Mouse (Mus musculus): ENCODE data around the gene Prim1. TPM values are rescaled to one million over a fixed set of nuclear protein-coding genes. Genes with fewer than 3 reads are reported as not detected.
A peak's percentile ranks its signal among the peaks of the same experiment; 100 is the strongest.
"Not testable (repeated sequence)": the region's sequence is repeated elsewhere in the genome, so short reads cannot be mapped to it uniquely, and the experiment has no call there.

The Prim1 gene
- total RNA-seq, 2 experiments from 2014 or later, result 8.2 to 9.6 TPM

- peak; percentile 85 to 89 for DNase-seq
- intact Hi-C loops (cut with DNase I), result no loop called here
Measured at GRCm38 (mm10) chr10:128036746-128037425, 21.9 kb downstream of the Prim1 start.

DNA sequence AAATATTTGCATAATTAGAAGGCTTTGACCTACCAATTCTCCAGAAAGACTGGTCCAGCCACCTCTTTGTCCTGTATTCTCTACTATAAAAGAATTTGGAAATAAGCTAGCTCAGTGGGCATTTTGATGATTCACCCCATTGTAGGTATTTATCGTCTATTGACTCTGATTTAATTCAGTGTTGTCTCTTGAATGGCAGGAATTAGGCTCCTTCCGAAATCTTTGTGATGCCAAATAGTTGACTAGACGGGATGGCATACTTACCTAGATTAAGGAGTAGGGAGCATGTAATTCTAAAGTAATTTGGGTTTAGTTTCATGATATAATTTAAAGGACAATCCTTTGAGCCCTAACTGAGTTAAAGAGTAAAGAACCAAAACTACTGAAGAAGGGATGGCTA lies 23.0 kb downstream of the Prim1 start:
- intact Hi-C loops (cut with DNase I), result loop anchor here (2.0 kb wide), 1 partner anchor 47 kb away; no protein-coding TSS in a partner anchor
- DNase-seq, result no peak

DNA sequence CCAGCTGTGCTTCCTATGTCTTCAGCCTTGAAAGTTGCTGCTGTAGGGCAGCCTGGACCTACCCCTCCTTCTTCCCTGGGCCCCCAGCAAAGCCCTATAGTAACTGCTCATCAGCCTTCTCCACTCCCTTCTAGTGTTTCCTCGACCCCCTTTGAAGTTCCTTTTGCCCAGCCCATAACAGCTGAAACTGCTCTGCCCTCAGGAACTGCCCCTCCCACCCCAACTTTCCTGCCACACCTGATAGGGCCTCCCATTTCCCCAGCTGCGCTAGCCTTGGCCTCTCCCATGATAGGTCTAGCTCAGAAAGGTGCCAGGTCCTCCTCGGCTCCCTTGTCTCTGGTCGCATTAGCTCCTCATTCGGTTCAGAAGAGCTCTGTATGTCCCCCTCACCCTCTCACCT lies 24.2 kb downstream of the Prim1 start:
- intact Hi-C loops (cut with DNase I), result loop anchor here (2.0 kb wide), 1 partner anchor 46 kb away; no protein-coding TSS in a partner anchor
- DNase-seq, result no peak

GRCm38 (mm10) chr10:128039858-128040257 lies 24.9 kb downstream of the Prim1 start:
- intact Hi-C loops (cut with DNase I), result loop anchor here (2.0 kb wide), 2 partner anchors 15 to 45 kb away; no protein-coding TSS in a partner anchor
- DNase-seq, result no peak

DNA sequence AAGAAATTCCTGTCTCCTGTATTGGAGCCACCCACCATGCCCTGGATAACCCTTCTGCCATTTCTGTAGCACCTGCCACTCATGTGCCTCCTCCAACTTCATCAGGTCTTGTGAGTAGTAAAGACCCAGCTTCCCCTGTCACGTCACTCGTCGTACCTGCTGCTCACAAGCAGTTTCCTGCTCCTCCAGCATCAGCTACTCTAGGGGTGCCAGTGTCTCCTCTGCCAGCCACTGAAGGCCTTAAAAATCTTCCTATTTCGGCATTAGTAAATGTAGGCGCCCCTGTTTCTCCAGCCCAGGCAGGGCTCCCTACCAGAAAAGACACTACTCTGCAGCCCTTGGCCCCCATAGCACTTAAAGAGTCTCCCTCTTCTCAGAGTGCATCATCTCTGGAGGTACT lies 25.3 kb downstream of the Prim1 start:
- no peak for DNase-seq
- intact Hi-C loops (cut with DNase I), result loop anchor here (2.0 kb wide), 1 partner anchor 15 kb away; no protein-coding TSS in a partner anchor

DNA sequence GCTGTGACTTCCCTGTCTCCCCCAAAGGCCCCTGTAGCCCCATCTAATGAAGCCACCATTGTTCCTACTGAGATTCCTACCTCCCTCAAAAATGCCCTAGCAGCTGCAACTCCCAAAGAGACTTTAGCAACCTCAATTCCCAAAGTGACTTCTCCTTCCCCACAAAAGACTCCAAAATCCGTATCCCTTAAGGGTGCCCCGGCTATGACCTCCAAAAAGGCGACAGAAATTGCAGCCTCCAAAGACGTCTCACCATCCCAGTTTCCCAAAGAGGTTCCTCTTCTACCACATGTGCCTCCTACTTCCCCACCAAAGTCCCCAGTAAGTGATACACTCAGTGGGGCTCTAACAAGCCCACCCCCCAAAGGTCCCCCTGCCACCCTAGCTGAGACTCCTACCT lies 26.7 kb downstream of the Prim1 start:
- intact Hi-C loops (cut with DNase I), result loop anchor here (2.0 kb wide), 1 partner anchor 13 kb away; no protein-coding TSS in a partner anchor
- DNase-seq, result no peak

GRCm38 (mm10) chr10:128042466-128042865 lies 27.5 kb downstream of the Prim1 start:
- no peak for DNase-seq
- intact Hi-C loops (cut with DNase I), result no loop called here

DNA sequence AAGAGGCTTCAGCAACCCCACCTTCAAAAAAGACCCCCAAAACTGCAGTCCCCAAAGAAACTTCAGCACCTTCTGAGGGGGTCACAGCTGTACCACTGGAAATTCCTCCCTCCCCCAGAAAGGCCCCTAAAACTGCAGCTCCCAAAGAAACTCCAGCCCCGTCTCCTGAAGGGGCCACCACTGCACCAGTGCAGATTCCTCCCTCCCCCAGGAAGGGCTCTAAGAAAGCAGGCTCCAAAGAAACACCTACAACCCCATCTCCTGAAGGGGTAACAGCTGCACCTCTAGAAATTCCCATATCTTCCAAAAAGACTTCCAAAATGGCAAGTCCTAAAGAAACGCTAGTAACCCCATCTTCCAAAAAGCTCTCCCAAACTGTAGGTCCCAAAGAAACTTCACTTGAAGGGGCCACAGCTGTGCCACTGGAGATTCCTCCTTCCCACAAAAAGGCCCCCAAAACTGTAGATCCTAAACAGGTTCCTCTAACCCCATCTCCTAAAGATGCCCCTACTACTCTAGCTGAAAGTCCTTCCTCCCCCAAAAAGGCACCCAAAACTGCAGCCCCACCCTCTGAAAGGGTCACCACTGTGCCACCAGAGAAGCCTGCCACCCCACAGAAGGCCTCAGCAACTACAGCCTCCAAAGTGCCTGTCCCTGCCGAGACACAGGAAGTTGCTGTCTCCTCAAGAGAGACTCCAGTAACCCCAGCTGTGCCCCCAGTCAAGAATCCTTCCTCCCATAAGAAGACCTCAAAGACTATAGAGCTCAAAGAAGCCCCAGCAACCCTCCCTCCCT lies 28.3 kb downstream of the Prim1 start:
- intact Hi-C loops (cut with DNase I), result no loop called here
- no peak for DNase-seq

- intact Hi-C loops (cut with DNase I), result no loop called here
- no peak for DNase-seq
Measured at GRCm38 (mm10) chr10:128048157-128048556, 33.2 kb downstream of the Prim1 start.

GRCm38 (mm10) chr10:128049741-128050140 lies 34.8 kb downstream of the Prim1 start:
- no peak for DNase-seq
- intact Hi-C loops (cut with DNase I), result no loop called here

DNA sequence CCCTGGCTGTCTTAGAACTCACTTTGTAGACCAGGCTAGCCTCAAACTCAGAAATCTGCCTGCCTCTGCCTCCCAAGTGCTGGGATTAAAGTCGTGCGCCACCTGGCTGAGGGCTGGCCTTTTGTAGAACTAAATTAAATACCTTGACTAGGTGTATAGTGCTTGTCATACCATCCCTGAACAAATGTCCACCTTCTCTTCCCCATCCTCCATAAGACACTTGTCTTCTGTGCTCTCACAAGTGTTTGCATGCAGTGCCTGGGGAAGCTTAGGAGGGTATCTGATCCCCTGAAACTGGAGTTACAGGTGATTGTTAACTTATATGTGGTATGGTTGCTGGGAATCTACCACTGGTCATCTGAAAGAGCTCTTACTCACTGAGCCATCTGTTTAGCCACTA lies 35.4 kb downstream of the Prim1 start:
- intact Hi-C loops (cut with DNase I), result no loop called here

DNA sequence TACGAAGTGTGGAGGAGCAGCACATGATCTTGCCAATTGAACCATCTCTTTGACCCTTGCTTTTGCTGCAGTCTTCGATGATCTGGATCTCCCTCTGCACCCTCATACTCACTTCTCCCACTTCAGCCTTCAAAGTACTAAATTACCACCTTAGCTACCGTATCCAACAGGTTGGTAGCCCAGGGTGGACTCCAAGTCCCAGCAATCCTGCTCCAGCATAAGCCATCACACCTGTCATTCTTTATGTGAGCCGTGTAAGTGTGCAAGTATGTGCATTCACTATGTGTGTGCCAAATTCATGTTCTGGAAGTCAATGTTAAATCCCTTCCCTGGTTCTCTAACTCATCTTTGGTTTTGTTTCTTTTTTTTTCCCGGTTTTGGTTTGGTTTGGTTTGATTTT lies 36.6 kb downstream of the Prim1 start:
- DNase-seq, result no peak
- intact Hi-C loops (cut with DNase I), result no loop called here

More for the DNA sequence above, 35.4 kb downstream of the Prim1 start:
- DNase-seq, result no peak

DNA sequence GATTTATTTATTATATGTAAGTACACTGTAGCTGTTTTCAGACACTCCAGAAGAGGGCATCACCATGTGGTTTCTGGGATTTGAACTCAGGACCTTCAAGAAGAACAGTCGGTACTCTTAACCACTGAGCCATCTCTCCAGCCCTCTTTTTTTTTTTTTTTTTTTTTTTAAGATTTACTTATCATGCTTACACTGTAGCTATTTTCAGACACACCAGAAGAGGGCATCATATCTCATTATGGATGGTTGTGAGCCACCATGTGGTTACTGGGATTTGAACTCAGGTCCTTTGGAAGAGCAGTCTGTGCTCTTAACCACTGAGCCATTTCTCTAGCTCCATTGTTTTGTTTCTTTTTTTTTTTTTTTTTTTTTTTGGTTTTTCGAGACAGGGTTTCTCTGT lies 37.2 kb downstream of the Prim1 start:
- intact Hi-C loops (cut with DNase I); DNase-seq: not testable (repeated sequence)

- intact Hi-C loops (cut with DNase I), result no loop called here
Measured at GRCm38 (mm10) chr10:128053001-128053400, 38.0 kb downstream of the Prim1 start.

DNA sequence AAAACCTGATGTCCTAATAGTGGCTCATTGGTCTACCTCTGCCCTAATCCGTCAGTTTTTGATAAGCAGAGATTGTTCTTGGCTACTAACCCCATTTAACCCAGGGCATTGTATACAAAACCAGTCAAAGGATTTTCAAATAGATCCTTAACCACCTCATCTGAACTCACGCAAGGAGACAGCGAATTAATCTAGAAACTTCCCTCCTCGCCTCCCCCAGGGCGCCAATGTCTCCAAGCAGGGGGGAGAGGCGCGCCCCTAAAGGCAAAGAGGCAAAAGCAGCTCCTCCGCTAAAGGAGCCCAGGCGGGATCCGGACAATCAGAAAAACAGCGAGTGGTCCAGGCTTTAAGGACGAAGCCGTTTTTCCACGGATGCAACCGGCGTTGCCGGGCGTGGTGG lies 43.2 kb downstream of the Prim1 start:
- intact Hi-C loops (cut with DNase I), result loop anchor here (2.0 kb wide), 1 partner anchor 23 kb away; the partner anchor contains the start of gene Naca
- DNase-seq, result no peak

More at GRCm38 (mm10) chr10:128053001-128053400, 38.0 kb downstream of the Prim1 start:
- no peak for DNase-seq

DNA sequence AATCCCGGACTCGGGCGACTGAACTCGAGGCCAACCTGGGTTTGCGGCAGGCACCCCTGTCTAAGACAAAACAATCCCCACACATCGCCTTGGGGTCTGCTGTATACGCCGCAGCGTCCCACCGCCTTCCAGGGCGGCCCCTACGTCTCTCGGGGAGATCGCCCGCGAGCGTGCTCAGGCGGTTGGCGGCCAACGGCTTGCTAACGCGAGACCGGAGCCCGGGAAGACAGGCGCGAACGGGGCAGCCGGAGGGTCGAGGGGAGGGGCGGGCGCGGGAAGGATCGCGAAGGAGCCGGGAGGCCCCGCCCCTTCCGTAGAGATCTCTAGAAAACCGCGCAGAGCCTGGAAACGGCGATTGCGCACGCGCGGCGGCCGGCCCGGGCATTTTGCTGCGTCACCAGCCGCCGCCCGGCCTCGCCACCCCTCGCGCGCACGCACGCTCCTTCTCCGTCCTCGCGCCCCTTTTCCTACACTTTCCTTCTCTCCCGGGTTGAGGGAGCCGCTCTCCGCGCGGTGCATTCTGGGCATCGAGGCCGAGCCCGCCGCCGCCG lies 43.7 kb downstream of the Prim1 start, which contains the start of gene Ptges3:
TSS of gene Ptges3 (plus strand) at position 354 of the 551 bp plus-strand sequence.
- DNase-seq, result peak; percentile 98
- intact Hi-C loops (cut with DNase I), result loop anchor here (2.0 kb wide), 1 partner anchor 24 kb away; the partner anchor contains the start of gene Naca

DNA sequence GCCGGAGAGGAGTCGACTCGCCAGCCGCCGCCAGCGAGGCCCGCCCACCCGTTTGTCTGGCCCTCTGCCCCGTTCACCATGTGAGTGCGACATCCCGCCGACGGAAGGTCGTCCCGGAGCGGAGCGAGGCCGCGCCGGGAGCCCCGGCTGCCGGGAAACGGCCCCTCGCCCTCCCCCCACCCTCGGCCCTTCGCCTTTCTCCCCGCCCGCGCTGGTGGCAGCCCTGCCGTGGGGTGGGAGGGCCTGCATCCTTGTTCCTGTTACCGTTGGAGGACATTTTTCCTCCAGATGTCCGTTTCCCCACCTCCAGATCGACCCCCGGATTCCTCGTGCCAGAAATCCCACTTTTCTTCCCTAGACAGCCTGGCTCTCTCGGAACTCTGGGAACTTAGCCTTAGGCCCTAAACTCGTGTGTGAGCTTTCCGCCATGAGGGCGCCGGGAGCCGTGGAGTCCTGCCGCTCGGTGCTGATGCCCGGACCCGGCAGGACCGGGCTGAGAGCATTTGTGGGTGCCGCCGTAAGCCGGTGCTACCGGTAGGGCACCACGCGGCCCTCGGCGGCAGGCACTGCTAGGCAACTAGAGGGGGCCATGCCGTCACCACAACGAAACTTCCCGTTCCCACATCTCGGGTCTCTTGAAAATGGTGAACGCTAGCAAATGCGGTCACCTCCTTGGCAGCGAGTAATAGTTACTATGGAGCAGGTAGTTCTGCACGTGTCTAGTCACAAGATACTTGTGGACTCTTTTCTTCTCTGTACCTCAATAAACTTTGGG lies 44.4 kb downstream of the Prim1 start:
- peak in 1 of 2 experiments; percentile 65 for DNase-seq
- intact Hi-C loops (cut with DNase I), result loop anchor here (2.0 kb wide), 1 partner anchor 25 kb away; the partner anchor contains the start of gene Naca

DNA sequence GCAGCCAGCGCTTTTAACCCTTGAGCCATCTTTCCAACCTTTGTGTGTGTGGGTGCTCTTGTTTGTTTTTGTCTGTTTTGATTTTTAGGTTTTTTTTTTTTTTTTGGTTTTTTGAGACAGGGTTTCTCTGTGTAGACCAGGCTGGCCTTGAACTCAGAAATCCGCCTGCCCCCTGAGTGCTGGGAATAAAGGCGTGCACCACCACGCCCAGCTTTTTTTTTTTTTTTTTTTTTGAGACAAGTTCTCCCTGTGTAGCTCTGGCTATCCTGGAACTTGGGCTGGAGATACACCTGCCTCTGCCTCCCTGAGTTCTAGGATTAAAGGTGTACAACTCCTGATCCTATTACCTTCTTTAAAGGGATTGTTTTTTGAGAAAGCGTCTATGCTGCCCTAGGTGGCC lies 46.1 kb downstream of the Prim1 start:
- no peak for DNase-seq
- intact Hi-C loops (cut with DNase I), result loop anchor here (2.0 kb wide), 1 partner anchor 20 kb away; no protein-coding TSS in a partner anchor

DNA sequence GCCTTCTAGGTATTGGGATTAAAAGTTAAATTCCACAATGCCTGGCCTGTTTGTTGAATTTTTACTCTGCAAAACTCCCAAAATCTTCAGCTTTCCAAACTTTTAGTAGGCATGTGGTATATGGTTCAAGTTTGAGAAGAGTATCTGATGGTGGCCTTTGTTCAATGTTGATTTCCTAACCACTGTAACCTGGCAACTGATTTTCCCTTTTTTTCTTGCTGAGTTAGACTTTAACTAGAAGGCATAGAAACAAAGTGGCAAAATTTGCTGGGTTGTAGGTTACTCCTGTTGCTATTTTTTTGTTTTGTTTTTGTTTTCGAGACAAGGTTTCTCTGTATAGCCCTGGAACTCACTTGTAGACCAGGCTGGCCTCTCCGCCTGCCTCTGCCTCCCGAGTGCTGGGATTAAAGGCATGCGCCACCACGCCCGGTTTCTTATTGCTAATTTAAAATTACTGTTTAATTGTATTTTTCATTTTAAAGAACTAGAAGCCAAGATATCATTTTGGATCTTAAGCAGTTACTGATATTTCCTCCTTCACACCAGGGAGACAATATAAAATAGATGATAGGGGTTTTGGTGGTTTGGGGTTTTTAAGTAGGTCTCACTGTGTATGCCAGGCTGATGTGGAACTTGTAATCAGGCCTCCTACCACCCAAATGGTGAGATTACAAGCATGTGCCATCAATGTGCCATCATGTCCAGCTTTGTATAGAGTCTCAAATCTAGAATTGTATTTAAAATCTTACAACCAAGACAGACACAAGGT lies 47.4 kb downstream of the Prim1 start:
- DNase-seq, result no peak
- intact Hi-C loops (cut with DNase I), result no loop called here

Data from heart, postnatal 10 days (tissue).